In the genomic region with DNA sequence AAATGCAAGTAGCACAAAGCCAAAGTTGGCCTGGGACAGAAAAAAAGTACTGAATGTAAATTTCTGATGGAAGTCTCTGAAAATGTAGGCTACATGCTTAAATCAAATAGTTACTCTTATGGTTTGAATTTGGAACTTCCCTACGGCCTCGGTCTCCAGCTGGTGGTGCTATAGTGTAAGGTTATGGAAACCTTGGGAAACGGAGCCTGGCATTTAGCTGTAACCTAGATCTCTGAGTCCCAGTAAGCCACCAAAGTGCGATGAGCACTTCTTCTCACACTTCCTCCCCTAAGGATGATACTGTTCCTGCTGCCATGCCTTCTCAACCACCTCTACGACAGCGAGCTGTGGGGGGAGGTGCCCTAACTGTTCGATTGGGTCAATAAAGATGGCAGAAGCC, we compare ENCODE assay signal across 30 mouse cellular contexts.
DNase-seq lines count a peak whose midpoint lies in the region; ATAC-seq and TF ChIP-seq lines count a peak whose summit lies in the region.
"Had no signal": no experiment of that assay in that cellular context is flagged by ENCODE, and none has a peak within 500 bp of the region (broad histone marks: within the 10 kb centered on the region; RNA-seq: fewer than 3 reads in every experiment).

No protein-coding gene starts in this region.

- H3K9me3 ChIP-seq in forebrain, postnatal 0 days (ENCODE audit: low read length) = no peaks in the 10 kb centered on the region
- H3K9me3 ChIP-seq in forebrain, embryonic 12.5 days = no peaks in the 10 kb centered on the region
- H3K9me3 ChIP-seq: embryonic facial prominence, embryonic 10.5 days; embryonic facial prominence, embryonic 13.5 days; forebrain, embryonic 13.5 days; heart, embryonic 12.5 days; heart, embryonic 15.5 days; hindbrain, embryonic 10.5 days had no signal

- H3K4me2 ChIP-seq in forebrain, postnatal 0 days (ENCODE audit: low read depth) = no peak overlapping the region
- no peak overlapping the region for H3K4me2 ChIP-seq in forebrain, embryonic 12.5 days
- H3K4me2 ChIP-seq: embryonic facial prominence, embryonic 13.5 days; forebrain, embryonic 13.5 days; heart, embryonic 12.5 days; heart, embryonic 15.5 days; hindbrain, embryonic 14.5 days had no signal

- H3K4me3 ChIP-seq in forebrain, postnatal 0 days (ENCODE audit: low read depth, low read length) = no peak overlapping the region
- no peak overlapping the region for H3K4me3 ChIP-seq in forebrain, embryonic 12.5 days (replicated peaks)
- no peak overlapping the region for H3K4me3 ChIP-seq in layer of hippocampus, adult 2 months
- H3K4me3 ChIP-seq: embryonic facial prominence, embryonic 10.5 days; embryonic facial prominence, embryonic 13.5 days; erythroblast, embryonic 14.5 days; forebrain, embryonic 13.5 days; heart, embryonic 12.5 days; heart, embryonic 15.5 days; hindbrain, embryonic 10.5 days had no signal

- H3K36me3 ChIP-seq in forebrain, postnatal 0 days (ENCODE audit: insufficient read depth) = no peaks in the 10 kb centered on the region
- no peaks in the 10 kb centered on the region for H3K36me3 ChIP-seq in forebrain, embryonic 12.5 days (replicated peaks)
- H3K36me3 ChIP-seq: embryonic facial prominence, embryonic 10.5 days; embryonic facial prominence, embryonic 13.5 days; heart, embryonic 12.5 days; heart, embryonic 15.5 days; hindbrain, embryonic 10.5 days had no signal

- no peak overlapping the region for H3K9ac ChIP-seq in forebrain, postnatal 0 days
- H3K9ac ChIP-seq in forebrain, embryonic 12.5 days = no peak overlapping the region
- H3K9ac ChIP-seq: embryonic facial prominence, embryonic 13.5 days; forebrain, embryonic 13.5 days; heart, embryonic 12.5 days; heart, embryonic 15.5 days; hindbrain, embryonic 14.5 days had no signal

- WGBS in forebrain, postnatal 0 days = 85% methylated on average over 7 of the region's 7 CpGs
- 80% methylated on average over 7 of the region's 7 CpGs for WGBS in forebrain, embryonic 12.5 days

- H3K4me1 ChIP-seq in forebrain, postnatal 0 days (ENCODE audit: insufficient read depth) = no peaks in the 10 kb centered on the region
- H3K4me1 ChIP-seq in forebrain, embryonic 12.5 days = peaks cover 9% of the 10 kb centered on the region
- H3K4me1 ChIP-seq: embryonic facial prominence, embryonic 13.5 days had no signal

- peak; percentile 36 for DNase-seq in forebrain, postnatal 0 days
- no peak for DNase-seq in layer of hippocampus, adult 2 months (ENCODE audit: low spot score in 2 of 2)
- DNase-seq in layer of hippocampus, postnatal 36 days = no peak
- peak; percentile 19 for DNase-seq in right cerebral cortex, adult 18-20 months
- no peak for DNase-seq in right cerebral cortex, postnatal 25 days
- peak; percentile 19 for DNase-seq in telencephalon, adult 2 months (ENCODE audit: low read depth, low spot score)
- no peak for DNase-seq in kidney, adult 18-20 months
- DNase-seq: adrenal gland, adult 2 months; adrenal gland, postnatal 14 days; cerebellum, adult 11-12 months; cerebellum, adult 8-10 months; cerebellum, postnatal 36 days; gastrocnemius, postnatal 14 days; heart, adult 18-20 months; heart, postnatal 10 days; heart, postnatal 36 days had no signal

- no peaks in the 10 kb centered on the region for H3K27me3 ChIP-seq in forebrain, postnatal 0 days (ENCODE audit: insufficient read depth, low read length)
- H3K27me3 ChIP-seq in forebrain, embryonic 12.5 days = no peaks in the 10 kb centered on the region
- H3K27me3 ChIP-seq: embryonic facial prominence, embryonic 13.5 days; forebrain, embryonic 13.5 days; heart, embryonic 12.5 days; heart, embryonic 15.5 days had no signal

- no peak for TF ChIP-seq CTCF in forebrain, postnatal 0 days (IDR thresholded peaks at IDR 0.05; ENCODE audit: low read depth)
- peak; percentile 48 for TF ChIP-seq CTCF in layer of hippocampus, adult 2 months (conservative IDR thresholded peaks at IDR 0.05)

- no peak for ATAC-seq in forebrain, postnatal 0 days
- no peak for ATAC-seq in forebrain, embryonic 12.5 days (ENCODE audit: low FRiP score)
- ATAC-seq: CD4-positive, CD25-positive, alpha-beta regulatory T cell, adult 4 months; forebrain, embryonic 13.5 days; forebrain, embryonic 16.5 days; hindbrain, postnatal 0 days; inflammation-experienced regulatory T-cells, adult 6 months; intestine, embryonic 16.5 days had no signal

- no peak overlapping the region for H3K27ac ChIP-seq in forebrain, postnatal 0 days (ENCODE audit: low read depth, low read length)
- H3K27ac ChIP-seq in forebrain, embryonic 12.5 days = no peak overlapping the region
- H3K27ac ChIP-seq in layer of hippocampus, adult 2 months = no peak overlapping the region
- H3K27ac ChIP-seq: embryonic facial prominence, embryonic 10.5 days; embryonic facial prominence, embryonic 13.5 days; forebrain, embryonic 13.5 days; heart, embryonic 15.5 days; hindbrain, embryonic 10.5 days; hindbrain, embryonic 14.5 days; hindbrain, postnatal 0 days had no signal

Comparison
In these comparisons a context has a peak if more than half of its experiments do, and no peak if none do; other contexts are left out.
1. DNase-seq: peak in forebrain, postnatal 0 days (single experiment), right cerebral cortex, adult 18-20 months (single experiment) and telencephalon, adult 2 months (single experiment); none in layer of hippocampus, adult 2 months (0 of 2), layer of hippocampus, postnatal 36 days (0 of 2), right cerebral cortex, postnatal 25 days (single experiment) and kidney, adult 18-20 months (single experiment).